Mouse (Mus musculus): Measurements from ENCODE around the gene Cds2. TPM values are rescaled to one million over a fixed set of nuclear protein-coding genes. Genes with fewer than 3 reads are reported as not detected.
"Not testable (repeated sequence)": the region's sequence is repeated elsewhere in the genome, so short reads cannot be mapped to it uniquely, and the experiment has no call there.

The Cds2 gene
- total RNA-seq (2021): 10 to 100 TPM; 74.6 to 75.3 TPM
- long read RNA-seq, experiment 1, full-length matches to known transcripts: 22 of 45 reads
- long read RNA-seq, experiment 1, partial matches to known transcripts: 3 of 45 reads
- long read RNA-seq, experiment 1, other reads (novel, unspliced or antisense): 20 of 45 reads
- long read RNA-seq, experiment 2, full-length matches to known transcripts: 32 of 80 reads
- long read RNA-seq, experiment 2, partial matches to known transcripts: 3 of 80 reads
- long read RNA-seq, experiment 2, other reads (novel, unspliced or antisense): 45 of 80 reads

GRCm38 (mm10) chr2:132262879-132263398 is at the start of gene Cds2:
Gene Cds2, plus strand, starts transcription at chr2:132263148.
- DNase-seq (ENCODE audit: low spot score in 2 of 2): peak; percentile 99

GRCm38 (mm10) chr2:132221611-132222073 is 41.3 kb upstream of the Cds2 start:
- DNase-seq (ENCODE audit: low spot score in 2 of 2): peak in 1 of 2 experiments; percentile 11

GRCm38 (mm10) chr2:132224359-132224758 is 38.6 kb upstream of the Cds2 start:
- DNase-seq (ENCODE audit: low spot score in 2 of 2): no peak

GRCm38 (mm10) chr2:132232413-132232945 is 30.5 kb upstream of the Cds2 start:
- no peak for DNase-seq (ENCODE audit: low spot score in 2 of 2)

- DNase-seq (ENCODE audit: low spot score in 2 of 2): no peak
Observed at GRCm38 (mm10) chr2:132233985-132234765, 28.8 kb upstream of the Cds2 start.

GRCm38 (mm10) chr2:132235291-132235690 is 27.7 kb upstream of the Cds2 start:
- no peak for DNase-seq (ENCODE audit: low spot score in 2 of 2)

GRCm38 (mm10) chr2:132235975-132236374 is 27.0 kb upstream of the Cds2 start:
- no peak for DNase-seq (ENCODE audit: low spot score in 2 of 2)

- not testable (repeated sequence) for DNase-seq (ENCODE audit: low spot score in 2 of 2)
Observed at GRCm38 (mm10) chr2:132239434-132239833, 23.5 kb upstream of the Cds2 start.

- DNase-seq (ENCODE audit: low spot score in 2 of 2): peak; percentile 65 to 66
Observed at GRCm38 (mm10) chr2:132240457-132240856, 22.5 kb upstream of the Cds2 start.

- DNase-seq (ENCODE audit: low spot score in 2 of 2): no peak
Observed at GRCm38 (mm10) chr2:132243370-132243769, 19.6 kb upstream of the Cds2 start.

GRCm38 (mm10) chr2:132247539-132248313 is 15.2 kb upstream of the Cds2 start, which contains the start of gene Tmem230:
Gene Tmem230, minus strand, starts transcription at chr2:132247807.
- DNase-seq (ENCODE audit: low spot score in 2 of 2): peak; percentile 91 to 92

GRCm38 (mm10) chr2:132251911-132252310 is 11.0 kb upstream of the Cds2 start:
- no peak for DNase-seq (ENCODE audit: low spot score in 2 of 2)

GRCm38 (mm10) chr2:132252542-132253528 is 10.1 kb upstream of the Cds2 start, which contains the start of gene Pcna:
Gene Pcna, minus strand, starts transcription at chr2:132253314.
- DNase-seq (ENCODE audit: low spot score in 2 of 2): peak; percentile 92 to 94

GRCm38 (mm10) chr2:132253603-132254002 is 9.3 kb upstream of the Cds2 start:
- no peak for DNase-seq (ENCODE audit: low spot score in 2 of 2)

- DNase-seq (ENCODE audit: low spot score in 2 of 2): no peak
Observed at GRCm38 (mm10) chr2:132257350-132258068, 5.4 kb upstream of the Cds2 start.

- DNase-seq (ENCODE audit: low spot score in 2 of 2): no peak
Observed at GRCm38 (mm10) chr2:132260601-132261000, 2.3 kb upstream of the Cds2 start.

- DNase-seq (ENCODE audit: low spot score in 2 of 2): no peak
Observed at GRCm38 (mm10) chr2:132262175-132262574, 773 bp upstream of the Cds2 start.

- peak in 1 of 2 experiments; percentile 28 for DNase-seq (ENCODE audit: low spot score in 2 of 2)
Observed at GRCm38 (mm10) chr2:132263421-132264265, 695 bp downstream of the Cds2 start.
